Mouse (Mus musculus) embryonic facial prominence, embryonic 15.5 days (tissue): ENCODE data around the gene Foxk1. TPM values are rescaled to one million over a fixed set of nuclear protein-coding genes. Genes with fewer than 3 reads are reported as not detected.

Experiments
- ATAC-seq: fragments of 200-750 bp; cut with Nextera tagmentation; 2 replicates; pipeline ENCODE4 v1.8.0; 2017; ENCODE audit warnings: low read depth, moderate TSS enrichment; ENCODE audit not compliant: insufficient number of reproducible peaks, low FRiP score, low TSS enrichment
- H3K27ac ChIP-seq: fragments of 300-500 bp; sonication (generic); replicated peaks from 2 replicates; pipeline ENCODE4 v1.5.1; 2015; ENCODE audit warnings: mild to moderate bottlenecking, inconsistent platforms
- H3K27me3 ChIP-seq: fragments of 300-500 bp; sonication (generic); 2 replicates; pipeline ENCODE4 v1.6.1; 2015; ENCODE audit warnings: inconsistent platforms
- H3K36me3 ChIP-seq: fragments of 300-500 bp; sonication (generic); 2 replicates; pipeline ENCODE4 v1.6.1; 2015; ENCODE audit warnings: mild to moderate bottlenecking, inconsistent platforms
- H3K4me1 ChIP-seq: fragments of 300-500 bp; sonication (generic); 2 replicates; pipeline ENCODE4 v1.6.1; 2015; ENCODE audit warnings: inconsistent platforms
- H3K4me2 ChIP-seq: fragments of 300-500 bp; sonication (generic); replicated peaks from 2 replicates; pipeline ENCODE4 v1.6.1; 2015; ENCODE audit warnings: mild to moderate bottlenecking, inconsistent platforms
- H3K4me3 ChIP-seq: fragments of 300-500 bp; sonication (generic); replicated peaks from 2 replicates; pipeline ENCODE4 v1.5.1; 2015; ENCODE audit warnings: mild to moderate bottlenecking, inconsistent platforms
- H3K9ac ChIP-seq: fragments of 300-500 bp; sonication (generic); 2 replicates; pipeline ENCODE4 v1.6.1; 2015; ENCODE audit warnings: inconsistent platforms
- H3K9me3 ChIP-seq: fragments of 300-500 bp; sonication (generic); replicated peaks from 2 replicates; pipeline ENCODE4 v1.6.1; 2016; ENCODE audit warnings: inconsistent platforms
- WGBS: fragments of 180-500 bp; shearing (Covaris S2); methylation state at CpG from one replicate; pipeline ENCODE4 v1.1.7; 2015; 5-methylcytosine and 5-hydroxymethylcytosine counted together
- polyA plus RNA-seq: library from polyadenylated mRNA; unstranded; fragments of >200 nt; fragmentation: Nextera tagmentation; extraction: Ambion mirVana; gene quantifications from 2 replicates; pipeline ENCODE4 v1.2.1, GENCODE M21; 2015

Gene Foxk1
- polyA plus RNA-seq, 1 experiment from 2014 or later, result 6.6 TPM

DNA sequence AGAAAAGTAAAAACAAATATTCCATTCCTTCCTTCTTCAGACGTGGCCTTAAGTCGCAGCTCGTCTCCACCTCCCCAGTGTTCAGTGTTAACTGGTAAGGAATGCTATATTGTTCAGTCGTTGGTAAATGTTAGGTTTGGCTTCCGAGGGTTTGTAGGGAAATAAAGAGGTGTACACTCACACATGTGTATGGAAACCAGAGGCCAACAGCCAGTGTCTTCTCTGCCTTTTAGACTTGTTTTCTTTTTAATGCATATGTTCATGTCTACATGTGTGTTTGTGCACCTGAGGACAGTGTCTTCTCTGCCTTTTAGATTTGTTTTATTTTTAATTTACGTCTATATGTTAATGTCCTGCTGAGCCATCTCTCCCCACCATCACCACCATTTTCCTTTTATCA is 29.1 kb upstream of the Foxk1 start:
- Histone ChIP-seq H3K27ac (peak overlapping the region; percentile 71; the same call in 1 of the 2 replicates), H3K27me3 (no peaks in the 10 kb centered on the region), H3K4me2 (no peak overlapping the region), H3K4me3 (no peak overlapping the region), H3K9ac (no peak overlapping the region), H3K9me3 (no peaks in the 10 kb centered on the region), H3K36me3 (no peaks in the 10 kb centered on the region), H3K4me1 (peaks cover 19% of the 10 kb centered on the region)
- 48% methylated on average over 6 of the region's 6 CpGs for WGBS
- no peak for ATAC-seq

DNA sequence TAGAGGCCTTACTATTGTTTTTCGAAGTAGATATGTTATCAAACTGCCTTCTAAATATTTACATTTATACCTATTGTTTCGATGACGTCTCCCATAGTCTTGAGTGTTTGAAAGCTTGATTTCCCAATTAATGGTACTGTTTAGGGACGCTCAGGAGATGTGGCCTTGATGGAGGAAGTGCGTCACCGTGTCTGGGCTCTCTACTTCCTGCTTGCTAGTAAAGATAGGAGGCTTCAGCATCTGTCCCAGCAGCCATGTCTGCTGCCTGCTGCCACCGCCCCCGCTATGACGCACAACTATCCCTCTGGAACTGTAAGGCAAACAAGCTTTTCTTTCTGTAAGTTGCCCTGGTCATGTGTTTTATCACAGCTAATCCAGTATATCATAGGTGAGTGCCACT is 27.0 kb upstream of the Foxk1 start:
- Histone ChIP-seq H3K4me1 (peaks cover 16% of the 10 kb centered on the region), H3K4me3 (no peak overlapping the region), H3K27ac (no peak overlapping the region), H3K27me3 (no peaks in the 10 kb centered on the region), H3K9ac (no peak overlapping the region), H3K36me3 (no peaks in the 10 kb centered on the region), H3K9me3 (no peaks in the 10 kb centered on the region), H3K4me2 (no peak overlapping the region)
- ATAC-seq, result no peak
- WGBS, result 95% methylated on average over 9 of the region's 9 CpGs

DNA sequence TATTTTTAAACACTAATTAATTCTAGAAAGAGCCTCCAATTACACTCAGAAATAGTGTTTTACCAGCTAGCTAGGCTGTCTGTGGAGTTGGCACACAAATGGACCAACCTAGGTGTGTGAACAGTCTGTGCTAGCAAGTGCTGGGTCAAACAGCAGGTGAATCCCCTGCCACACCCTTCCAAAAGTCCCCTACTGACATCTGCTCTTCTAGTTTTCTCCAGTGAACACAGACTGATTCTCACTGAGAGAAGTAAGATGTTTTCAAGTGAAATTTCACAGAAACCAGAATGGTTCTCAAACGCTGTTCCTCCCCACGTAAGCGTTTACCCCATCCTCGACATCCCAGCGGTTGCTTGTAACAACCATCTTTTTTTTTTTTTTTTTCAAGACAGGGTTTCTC is 25.7 kb upstream of the Foxk1 start:
- H3K9me3 ChIP-seq, result no peaks in the 10 kb centered on the region
- 89% methylated on average over 5 of the region's 5 CpGs for WGBS
- H3K4me3 ChIP-seq, result no peak overlapping the region
- peaks cover 25% of the 10 kb centered on the region for H3K4me1 ChIP-seq
- no peak for ATAC-seq
- no peak overlapping the region for H3K9ac ChIP-seq
- H3K27me3 ChIP-seq, result no peaks in the 10 kb centered on the region
- no peak overlapping the region for H3K4me2 ChIP-seq
- H3K27ac ChIP-seq, result no peak overlapping the region
- no peaks in the 10 kb centered on the region for H3K36me3 ChIP-seq

DNA sequence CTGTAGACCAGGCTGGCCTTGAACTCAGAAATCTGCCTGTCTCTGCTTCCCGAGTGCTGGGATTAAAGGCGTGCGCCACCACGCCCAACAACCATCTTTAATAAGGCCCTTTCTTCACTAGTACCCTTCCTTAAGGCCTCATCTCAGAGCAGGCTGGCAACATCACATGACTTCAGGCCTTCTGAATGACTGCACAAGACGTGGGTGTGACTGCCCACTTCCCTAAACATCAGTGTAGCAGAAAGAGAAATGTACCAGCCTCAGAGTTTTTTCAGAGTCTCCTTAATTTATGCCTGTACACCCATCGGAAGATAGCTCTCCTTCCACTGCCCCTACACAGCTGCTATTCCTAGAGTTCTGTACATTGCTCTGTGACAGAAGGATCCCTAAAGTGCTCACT is 25.2 kb upstream of the Foxk1 start:
- Histone ChIP-seq H3K27ac (no peak overlapping the region), H3K4me3 (no peak overlapping the region), H3K9ac (no peak overlapping the region), H3K9me3 (no peaks in the 10 kb centered on the region), H3K4me1 (peaks cover 25% of the 10 kb centered on the region), H3K27me3 (no peaks in the 10 kb centered on the region), H3K4me2 (no peak overlapping the region), H3K36me3 (no peaks in the 10 kb centered on the region)
- WGBS, result 86% methylated on average over 6 of the region's 6 CpGs
- ATAC-seq, result no peak

DNA sequence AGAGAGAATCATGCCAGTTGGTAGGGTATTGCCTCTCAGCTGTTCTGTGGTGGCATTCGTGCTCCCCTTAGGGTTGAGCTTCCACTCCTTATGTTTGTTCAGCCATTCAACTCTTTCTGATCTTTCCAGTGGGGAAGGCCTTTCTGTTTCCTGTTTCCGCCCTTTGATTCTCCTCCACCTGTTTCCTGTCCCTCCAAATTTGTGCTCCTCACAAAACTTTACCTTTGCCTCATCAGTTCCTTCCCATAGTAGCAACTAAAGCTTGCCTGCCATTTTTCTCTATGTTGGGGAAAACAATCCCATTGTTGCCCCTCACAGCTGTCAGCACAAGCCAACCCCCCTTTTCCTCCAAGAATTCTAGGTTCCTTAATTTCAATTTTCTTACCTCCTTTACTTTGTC is 23.2 kb upstream of the Foxk1 start:
- no peak for ATAC-seq
- no peak overlapping the region for H3K9ac ChIP-seq
- no peak overlapping the region for H3K4me2 ChIP-seq
- H3K4me3 ChIP-seq, result no peak overlapping the region
- no peaks in the 10 kb centered on the region for H3K27me3 ChIP-seq
- WGBS, result 79% methylated on average over 2 of the region's 2 CpGs
- H3K27ac ChIP-seq, result no peak overlapping the region; the same call in 1 of the 2 replicates
- H3K4me1 ChIP-seq, result peaks cover 16% of the 10 kb centered on the region
- H3K9me3 ChIP-seq, result no peaks in the 10 kb centered on the region
- no peaks in the 10 kb centered on the region for H3K36me3 ChIP-seq

DNA sequence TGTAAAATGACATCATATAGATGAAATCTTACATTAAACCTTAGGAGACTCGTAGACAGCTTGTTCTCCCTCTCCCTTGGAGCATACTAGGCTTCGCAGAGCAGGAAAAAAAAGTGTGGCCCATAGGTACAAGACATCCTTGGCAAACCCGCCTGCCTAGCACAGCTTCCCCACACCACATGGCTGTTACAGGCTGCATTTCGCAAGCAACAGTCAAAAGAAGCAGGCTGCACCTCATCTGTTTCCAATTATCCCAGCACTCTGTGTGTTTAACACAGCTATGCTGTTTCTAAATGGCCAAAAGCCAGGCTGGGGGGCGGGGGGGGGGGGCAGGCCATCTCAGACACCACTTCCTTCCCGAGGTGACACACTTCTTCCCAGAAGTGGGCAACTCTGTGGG is 20.8 kb upstream of the Foxk1 start:
- H3K36me3 ChIP-seq, result no peaks in the 10 kb centered on the region
- no peaks in the 10 kb centered on the region for H3K9me3 ChIP-seq
- H3K4me3 ChIP-seq, result no peak overlapping the region
- 14% methylated on average over 6 of the region's 6 CpGs for WGBS
- H3K9ac ChIP-seq, result no peak overlapping the region
- H3K4me1 ChIP-seq, result peaks cover 38% of the 10 kb centered on the region
- no peaks in the 10 kb centered on the region for H3K27me3 ChIP-seq
- ATAC-seq, result peak; percentile 73
- peak overlapping the region; percentile 90 for H3K27ac ChIP-seq
- H3K4me2 ChIP-seq, result no peak overlapping the region

DNA sequence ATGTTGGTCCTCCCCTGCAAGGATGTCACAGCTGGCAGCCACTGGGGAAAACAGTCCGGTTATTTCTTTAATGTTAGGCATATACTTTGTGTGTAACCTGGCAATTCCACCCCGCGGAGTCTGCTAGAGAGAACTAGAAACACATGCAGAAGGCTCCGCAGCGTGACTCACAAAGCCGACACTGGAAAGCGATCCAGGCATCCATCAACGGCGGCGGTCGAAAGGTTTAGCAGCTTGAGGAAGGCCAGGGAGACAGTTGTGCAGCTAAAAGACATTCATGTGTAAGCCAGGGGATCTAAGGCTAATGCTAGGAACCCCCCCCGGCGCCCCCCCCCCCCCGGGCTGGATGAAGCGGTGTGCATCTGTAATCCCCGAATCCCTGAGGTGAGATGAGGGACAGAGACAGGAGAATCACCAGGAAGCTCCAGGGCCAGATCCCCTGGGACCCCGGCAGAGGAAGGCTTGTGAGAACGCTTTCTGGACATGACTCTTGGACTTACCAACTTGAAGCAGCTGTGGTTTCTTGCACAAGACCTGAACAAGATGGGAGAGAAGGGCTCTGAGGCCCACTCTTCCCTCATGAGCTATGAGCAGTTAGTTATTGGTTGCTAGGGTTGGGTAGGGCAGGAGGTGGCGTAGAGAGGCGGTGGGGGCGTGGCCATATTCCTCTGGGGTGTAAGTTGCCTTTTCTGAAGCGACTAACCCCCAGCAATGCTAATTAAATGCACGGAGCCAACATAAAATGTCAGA is 16.2 kb upstream of the Foxk1 start:
- Histone ChIP-seq H3K36me3 (no peaks in the 10 kb centered on the region), H3K4me1 (peaks cover 50% of the 10 kb centered on the region), H3K27me3 (no peaks in the 10 kb centered on the region), H3K9ac (no peak overlapping the region), H3K9me3 (no peaks in the 10 kb centered on the region), H3K27ac (peak overlapping the region; percentile 92), H3K4me3 (no peak overlapping the region), H3K4me2 (peak overlapping the region; percentile 22; the same call in 1 of the 2 replicates)
- ATAC-seq, result 0 out of 2 replicates have a peak, but pooled peaks have one; percentile 31
- WGBS, result 15% methylated on average over 23 of the region's 23 CpGs

DNA sequence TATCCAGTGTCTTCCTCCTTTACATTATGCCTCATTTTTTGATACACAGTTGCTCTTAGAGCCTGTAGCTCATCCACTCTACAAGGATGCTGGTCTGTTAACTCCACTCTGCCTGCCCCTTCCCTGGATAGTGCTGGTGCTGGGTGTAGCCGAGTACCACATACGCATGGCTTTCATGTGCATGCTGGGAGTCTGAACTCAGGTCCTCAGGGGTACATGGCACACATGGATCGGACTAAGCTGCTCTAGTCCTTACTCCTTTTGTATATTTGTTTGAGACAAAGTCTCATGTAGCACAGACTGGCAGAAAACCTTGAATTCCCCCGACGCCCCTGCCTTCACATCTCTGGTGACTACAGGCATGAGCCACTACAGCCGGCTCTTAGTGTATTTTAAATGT is 15.0 kb upstream of the Foxk1 start:
- H3K9ac ChIP-seq, result no peak overlapping the region
- ATAC-seq, result no peak
- H3K36me3 ChIP-seq, result no peaks in the 10 kb centered on the region
- H3K4me2 ChIP-seq, result no peak overlapping the region
- H3K4me1 ChIP-seq, result peaks cover 49% of the 10 kb centered on the region
- no peaks in the 10 kb centered on the region for H3K27me3 ChIP-seq
- H3K9me3 ChIP-seq, result no peaks in the 10 kb centered on the region
- no peak overlapping the region for H3K4me3 ChIP-seq
- peak overlapping the region; percentile 92 for H3K27ac ChIP-seq
- WGBS, result 43% methylated on average over 6 of the region's 6 CpGs

DNA sequence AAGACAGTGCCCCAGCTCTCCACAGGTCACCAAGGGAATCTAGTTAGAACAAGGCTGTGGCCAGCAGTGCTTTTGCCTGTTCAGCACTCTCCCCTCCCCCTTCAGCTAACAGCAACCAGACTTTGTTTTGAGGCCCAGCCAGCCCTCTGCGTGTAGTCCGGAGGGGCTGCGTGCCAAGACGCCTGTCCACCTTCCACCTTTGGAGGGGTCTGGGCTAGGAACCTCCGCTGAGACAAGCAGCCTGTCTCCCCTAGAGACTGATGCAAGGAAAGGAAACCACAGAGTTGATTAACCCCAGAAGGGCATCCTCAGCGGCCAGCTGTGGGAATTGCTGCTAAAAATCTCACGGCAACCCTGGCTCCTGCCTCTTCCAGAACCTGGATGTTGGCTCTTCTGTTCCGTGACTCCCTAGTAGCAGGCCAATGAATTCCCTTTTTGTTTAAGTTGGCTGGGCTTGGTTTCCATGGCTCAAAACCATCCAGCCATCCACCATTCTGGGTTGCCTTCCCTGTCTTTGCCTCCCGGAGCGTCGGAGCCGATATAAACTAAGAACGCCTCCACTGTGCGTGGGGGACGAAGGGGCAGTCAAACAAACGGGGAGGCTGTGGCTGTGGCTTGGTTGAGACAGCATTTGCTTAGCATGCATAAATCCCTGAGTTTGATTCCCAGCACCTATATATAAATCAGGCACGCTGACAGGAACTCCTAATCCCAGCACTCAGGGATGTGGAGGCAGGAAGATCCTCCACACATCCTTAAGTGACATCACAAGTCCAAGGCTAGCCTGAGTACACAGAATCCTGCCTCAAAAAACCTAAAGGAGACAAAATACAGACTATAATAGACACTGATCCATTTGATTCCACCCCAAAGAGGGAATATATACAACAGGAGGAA is 14.3 kb upstream of the Foxk1 start:
- H3K9me3 ChIP-seq, result no peaks in the 10 kb centered on the region
- H3K27ac ChIP-seq, result peak overlapping the region; percentile 92
- ATAC-seq, result peak; percentile 65
- peak overlapping the region; percentile 10 for H3K4me2 ChIP-seq
- H3K36me3 ChIP-seq, result no peaks in the 10 kb centered on the region
- peaks cover 56% of the 10 kb centered on the region for H3K4me1 ChIP-seq
- no peak overlapping the region for H3K9ac ChIP-seq
- H3K4me3 ChIP-seq, result no peak overlapping the region
- no peaks in the 10 kb centered on the region for H3K27me3 ChIP-seq
- 33% methylated on average over 17 of the region's 17 CpGs for WGBS

DNA sequence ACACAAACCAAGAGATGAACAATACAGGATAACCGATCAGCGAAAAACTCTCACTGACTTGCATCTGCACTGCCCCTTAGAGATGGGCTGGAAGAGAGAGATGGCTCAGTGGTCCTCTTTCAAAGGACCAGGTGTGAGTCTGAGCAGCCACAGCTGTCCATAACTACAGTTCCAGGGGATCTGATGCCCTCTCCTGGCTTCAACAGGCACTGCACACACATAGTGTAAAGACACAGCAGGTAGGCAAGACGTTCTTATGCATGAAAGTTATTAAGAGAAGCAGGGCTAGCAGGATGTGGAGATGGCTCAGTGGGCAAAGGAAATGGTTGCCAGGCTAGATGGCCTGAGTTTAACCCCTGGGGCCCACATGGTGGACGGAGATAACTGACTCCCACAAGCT is 13.6 kb upstream of the Foxk1 start:
- H3K9ac ChIP-seq, result no peak overlapping the region
- peaks cover 59% of the 10 kb centered on the region for H3K4me1 ChIP-seq
- WGBS, result 78% methylated on average over 4 of the region's 4 CpGs
- no peaks in the 10 kb centered on the region for H3K36me3 ChIP-seq
- no peak overlapping the region for H3K4me3 ChIP-seq
- peak overlapping the region; percentile 92 for H3K27ac ChIP-seq
- ATAC-seq, result no peak
- H3K4me2 ChIP-seq, result no peak overlapping the region
- no peaks in the 10 kb centered on the region for H3K27me3 ChIP-seq
- no peaks in the 10 kb centered on the region for H3K9me3 ChIP-seq

DNA sequence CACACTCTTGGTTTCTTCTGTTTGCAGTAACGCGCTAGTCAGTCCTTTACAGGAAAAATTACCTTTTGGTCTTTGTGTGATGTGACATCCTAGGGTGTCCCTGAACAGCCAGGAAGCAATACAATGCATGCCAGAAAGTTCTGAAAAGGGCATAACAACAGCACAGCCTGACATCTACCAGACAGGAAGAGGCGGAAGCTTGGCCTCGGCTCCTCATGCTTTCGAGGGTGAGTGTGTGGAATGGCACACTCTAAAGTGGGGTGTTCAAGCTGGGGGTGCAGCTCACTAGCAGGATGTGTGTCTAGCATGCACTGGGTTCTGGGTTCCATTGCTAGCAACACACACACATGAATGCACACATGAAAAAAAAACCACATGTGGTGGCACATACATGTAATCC is 9.6 kb upstream of the Foxk1 start:
- Histone ChIP-seq H3K9ac (no peak overlapping the region), H3K27ac (no peak overlapping the region; the same call in 1 of the 2 replicates), H3K4me2 (no peak overlapping the region), H3K4me3 (no peak overlapping the region), H3K9me3 (no peaks in the 10 kb centered on the region), H3K36me3 (no peaks in the 10 kb centered on the region), H3K27me3 (no peaks in the 10 kb centered on the region), H3K4me1 (peaks cover 25% of the 10 kb centered on the region)
- 74% methylated on average over 5 of the region's 5 CpGs for WGBS
- ATAC-seq, result no peak
